Mouse (Mus musculus) neural tube, embryonic 12.5 days (tissue): ENCODE data around the gene Lhx4. TPM values are rescaled to one million over a fixed set of nuclear protein-coding genes. Genes with fewer than 3 reads are reported as not detected.
A peak's percentile ranks its signal among the peaks of the same experiment; 100 is the strongest.

Experiments
- ATAC-seq: fragments of 200-750 bp; cut with Nextera tagmentation; 2 replicates; pipeline ENCODE4 v1.8.0; 2017; ENCODE audit warnings: low read depth, mild to moderate bottlenecking, moderate TSS enrichment, moderate library complexity; ENCODE audit not compliant: low FRiP score
- H3K27ac ChIP-seq: fragments of 300-500 bp; sonication (generic); 2 replicates; pipeline ENCODE4 v1.5.1; 2016
- H3K27me3 ChIP-seq: fragments of 300-500 bp; sonication (generic); replicated peaks from 2 replicates; pipeline ENCODE4 v1.6.1; 2016; ENCODE audit warnings: mild to moderate bottlenecking
- H3K36me3 ChIP-seq: fragments of 300-500 bp; sonication (generic); 2 replicates; pipeline ENCODE4 v1.6.1; 2016; ENCODE audit warnings: mild to moderate bottlenecking
- H3K4me1 ChIP-seq: fragments of 300-500 bp; sonication (generic); 2 replicates; pipeline ENCODE4 v1.6.1; 2016
- H3K4me2 ChIP-seq: fragments of 300-500 bp; sonication (generic); replicated peaks from 2 replicates; pipeline ENCODE4 v1.6.1; 2016; ENCODE audit warnings: mild to moderate bottlenecking
- H3K4me3 ChIP-seq: fragments of 300-500 bp; sonication (generic); 2 replicates; pipeline ENCODE4 v1.5.1; 2016
- H3K9ac ChIP-seq: fragments of 300-500 bp; sonication (generic); 2 replicates; pipeline ENCODE4 v1.6.1; 2016; ENCODE audit warnings: mild to moderate bottlenecking
- H3K9me3 ChIP-seq: fragments of 300-500 bp; sonication (generic); 2 replicates; pipeline ENCODE4 v1.6.1; 2016; ENCODE audit warnings: mild to moderate bottlenecking
- WGBS: fragments of 180-500 bp; shearing (Covaris S2); methylation state at CpG from one replicate; pipeline ENCODE4 v1.1.7; 2016; 5-methylcytosine and 5-hydroxymethylcytosine counted together
- polyA plus RNA-seq: library from polyadenylated mRNA; unstranded; fragments of >200 nt; fragmentation: Nextera tagmentation; extraction: Ambion mirVana; gene quantifications from 2 replicates; pipeline ENCODE4 v1.2.1, GENCODE M21; 2016

Lhx4 gene
- polyA plus RNA-seq, 1 experiment from 2014 or later, result 12.3 TPM

- peaks cover 52% of the 10 kb centered on the region for H3K27me3 ChIP-seq
- no peak overlapping the region for H3K4me2 ChIP-seq
These were observed 31.5 kb downstream of the Lhx4 start for GRCm38 (mm10) chr1:155720006-155720405.

DNA sequence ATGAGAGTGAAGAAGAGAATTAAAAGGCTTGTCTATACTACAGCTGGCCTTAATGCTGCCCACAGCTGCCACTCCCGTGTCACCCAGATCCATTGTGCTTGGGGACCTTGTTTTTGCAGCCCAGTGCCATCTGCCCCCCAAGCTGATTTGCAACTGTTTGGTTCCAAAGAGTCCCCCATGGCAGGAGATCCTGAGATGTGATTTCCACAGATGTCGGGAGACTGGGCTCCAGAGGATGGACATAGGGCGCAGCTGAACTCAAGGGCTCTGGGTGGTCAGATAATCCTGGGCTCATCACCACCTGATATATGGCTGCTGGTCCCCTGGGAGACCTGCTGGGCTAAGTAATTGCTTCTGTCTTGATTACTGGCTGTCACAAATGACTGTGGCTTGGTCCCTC lies 32.6 kb downstream of the Lhx4 start:
- Histone ChIP-seq H3K9ac (no peak overlapping the region), H3K4me2 (no peak overlapping the region), H3K9me3 (no peaks in the 10 kb centered on the region), H3K27ac (no peak overlapping the region), H3K36me3 (no peaks in the 10 kb centered on the region), H3K4me1 (peaks cover 11% of the 10 kb centered on the region; the same call in 1 of the 2 replicates), H3K27me3 (peaks cover 53% of the 10 kb centered on the region), H3K4me3 (no peak overlapping the region)
- 66% methylated on average over 3 of the region's 3 CpGs for WGBS
- no peak for ATAC-seq

More at GRCm38 (mm10) chr1:155720006-155720405, 31.5 kb downstream of the Lhx4 start:
- ATAC-seq, result no peak
- no peak overlapping the region for H3K9ac ChIP-seq
- H3K36me3 ChIP-seq, result no peaks in the 10 kb centered on the region
- peaks cover 11% of the 10 kb centered on the region; the same call in 1 of the 2 replicates for H3K4me1 ChIP-seq
- H3K9me3 ChIP-seq, result no peaks in the 10 kb centered on the region
- H3K27ac ChIP-seq, result no peak overlapping the region
- no peak overlapping the region for H3K4me3 ChIP-seq
- WGBS, result 49% methylated on average over 5 of the region's 5 CpGs

DNA sequence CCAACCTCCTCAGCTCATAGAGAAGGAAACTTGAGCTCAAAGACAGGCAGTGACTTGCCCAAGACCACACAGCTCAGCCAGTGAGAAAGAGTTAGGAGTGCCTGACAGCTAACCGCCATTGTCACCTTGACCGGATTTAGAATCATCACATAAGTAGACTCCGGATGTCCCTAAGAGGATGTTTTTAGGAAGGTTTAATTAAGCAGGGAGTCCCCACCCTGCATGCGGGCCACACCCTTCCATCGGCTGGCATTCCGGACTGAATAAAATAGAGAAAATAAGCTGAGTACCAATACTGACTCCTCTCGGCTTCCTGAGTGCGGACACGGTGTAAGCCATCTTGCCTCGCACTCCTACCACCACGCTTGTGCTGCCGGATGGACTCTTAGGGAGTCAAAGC lies 34.2 kb downstream of the Lhx4 start:
- Histone ChIP-seq H3K27me3 (peaks cover 41% of the 10 kb centered on the region), H3K9me3 (no peaks in the 10 kb centered on the region), H3K4me2 (no peak overlapping the region), H3K36me3 (no peaks in the 10 kb centered on the region), H3K4me3 (no peak overlapping the region), H3K27ac (no peak overlapping the region), H3K9ac (no peak overlapping the region), H3K4me1 (peaks cover 10% of the 10 kb centered on the region; the same call in 1 of the 2 replicates)
- no peak for ATAC-seq
- WGBS, result 93% methylated on average over 12 of the region's 12 CpGs

DNA sequence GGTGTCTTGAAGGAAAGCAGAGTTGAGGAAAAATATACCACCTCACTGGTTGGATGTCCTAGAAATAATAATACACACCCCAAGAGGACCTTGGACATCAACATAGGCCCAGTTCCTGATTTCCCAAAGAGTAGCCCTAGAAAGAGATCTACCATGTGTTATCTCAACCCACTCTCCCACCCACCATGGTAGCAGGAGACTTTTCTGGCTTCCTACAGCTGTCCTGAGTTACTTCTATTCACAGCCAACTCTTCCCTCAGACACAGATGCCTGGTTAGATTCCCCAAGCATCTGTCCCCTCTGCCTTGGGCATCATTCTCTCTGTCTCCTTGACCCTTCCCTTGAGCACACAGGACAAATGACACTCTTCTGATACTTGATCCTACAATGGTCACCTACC lies 36.1 kb downstream of the Lhx4 start:
- H3K4me3 ChIP-seq, result no peak overlapping the region
- H3K27me3 ChIP-seq, result peaks cover 34% of the 10 kb centered on the region
- no peak overlapping the region for H3K4me2 ChIP-seq
- ATAC-seq, result no peak
- H3K27ac ChIP-seq, result no peak overlapping the region
- no peaks in the 10 kb centered on the region for H3K36me3 ChIP-seq
- H3K4me1 ChIP-seq, result peaks cover 4% of the 10 kb centered on the region; the same call in 1 of the 2 replicates
- H3K9ac ChIP-seq, result no peak overlapping the region
- H3K9me3 ChIP-seq, result no peaks in the 10 kb centered on the region

GRCm38 (mm10) chr1:155713306-155713705 lies 38.2 kb downstream of the Lhx4 start:
- H3K27me3 ChIP-seq, result peaks cover 20% of the 10 kb centered on the region
- H3K4me1 ChIP-seq, result no peaks in the 10 kb centered on the region
- no peak overlapping the region for H3K27ac ChIP-seq
- H3K9ac ChIP-seq, result no peak overlapping the region
- H3K9me3 ChIP-seq, result no peaks in the 10 kb centered on the region
- no peak for ATAC-seq
- WGBS, result 63% methylated on average over 2 of the region's 2 CpGs
- H3K36me3 ChIP-seq, result no peaks in the 10 kb centered on the region
- no peak overlapping the region for H3K4me2 ChIP-seq
- no peak overlapping the region for H3K4me3 ChIP-seq

- WGBS, result 50% methylated on average over 5 of the region's 5 CpGs
- Histone ChIP-seq H3K4me2 (no peak overlapping the region), H3K4me3 (no peak overlapping the region), H3K27me3 (0 out of 2 replicates have a peak, but pooled peaks cover 2% of the 10 kb centered on the region), H3K36me3 (no peaks in the 10 kb centered on the region), H3K9me3 (no peaks in the 10 kb centered on the region), H3K4me1 (peaks cover 4% of the 10 kb centered on the region; the same call in 1 of the 2 replicates), H3K27ac (no peak overlapping the region), H3K9ac (no peak overlapping the region)
- 0 out of 2 replicates have a peak, but pooled peaks have one; percentile 41 for ATAC-seq
These were observed 47.3 kb downstream of the Lhx4 start for GRCm38 (mm10) chr1:155704182-155704581.

- ATAC-seq, result no peak
These were observed 48.2 kb downstream of the Lhx4 start for GRCm38 (mm10) chr1:155703191-155703680.

GRCm38 (mm10) chr1:155700886-155701285 lies 50.6 kb downstream of the Lhx4 start:
- Histone ChIP-seq H3K4me2 (no peak overlapping the region), H3K4me1 (peaks cover 8% of the 10 kb centered on the region), H3K9me3 (no peaks in the 10 kb centered on the region), H3K27ac (no peak overlapping the region), H3K36me3 (no peaks in the 10 kb centered on the region), H3K27me3 (no peaks in the 10 kb centered on the region), H3K9ac (no peak overlapping the region), H3K4me3 (no peak overlapping the region)
- no peak for ATAC-seq

More at GRCm38 (mm10) chr1:155703191-155703680, 48.2 kb downstream of the Lhx4 start:
- 88% methylated on average over 5 of the region's 5 CpGs for WGBS
- Histone ChIP-seq H3K9me3 (no peaks in the 10 kb centered on the region), H3K36me3 (no peaks in the 10 kb centered on the region), H3K4me2 (no peak overlapping the region), H3K27ac (no peak overlapping the region), H3K4me3 (no peak overlapping the region), H3K9ac (no peak overlapping the region), H3K4me1 (peaks cover 6% of the 10 kb centered on the region), H3K27me3 (0 out of 2 replicates have a peak, but pooled peaks cover 1% of the 10 kb centered on the region)

DNA sequence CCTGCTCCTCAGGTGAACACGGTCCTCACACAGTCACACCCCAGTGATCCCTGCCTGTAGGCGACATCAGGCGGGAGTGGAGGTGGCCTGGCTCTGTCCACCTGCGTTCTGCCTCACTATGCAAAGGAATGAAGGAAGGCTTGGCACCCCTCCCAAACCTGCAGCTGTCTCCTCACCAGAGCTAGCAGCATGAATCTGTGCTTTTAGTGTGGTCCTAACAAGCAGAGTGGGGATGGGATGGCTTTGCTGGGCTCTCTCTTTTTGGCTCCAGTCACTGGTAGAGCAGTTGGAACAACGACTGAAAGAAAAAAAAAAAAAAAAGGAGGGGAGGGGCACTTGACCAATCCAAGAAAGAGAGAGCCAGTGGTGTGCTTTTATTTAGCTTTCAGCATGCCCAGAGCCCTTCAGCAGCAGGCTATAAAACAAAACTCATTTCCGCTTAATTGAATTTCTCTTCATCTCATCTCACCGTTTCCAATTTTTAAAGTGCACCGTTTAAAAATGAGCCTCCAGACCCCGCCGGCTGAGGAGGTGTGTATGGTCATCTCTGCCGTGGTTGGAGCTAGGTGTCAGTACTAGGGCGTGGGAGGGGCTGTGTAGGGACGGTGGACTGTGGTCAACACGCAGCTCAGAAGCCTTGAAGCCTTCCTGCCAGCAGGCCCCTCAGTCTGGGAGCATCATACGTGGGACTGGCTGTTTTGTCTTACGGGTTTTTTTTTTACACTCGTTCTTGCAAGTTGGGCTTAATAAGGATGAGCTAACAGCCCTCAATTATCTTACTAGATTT lies 52.9 kb downstream of the Lhx4 start:
- ATAC-seq, result peak; percentile 58
- H3K4me2 ChIP-seq, result no peak overlapping the region
- 48% methylated on average over 17 of the region's 17 CpGs for WGBS
- H3K4me1 ChIP-seq, result peaks cover 4% of the 10 kb centered on the region; the same call in 1 of the 2 replicates
- no peak overlapping the region for H3K4me3 ChIP-seq
- no peak overlapping the region for H3K9ac ChIP-seq
- no peaks in the 10 kb centered on the region for H3K9me3 ChIP-seq
- no peaks in the 10 kb centered on the region for H3K36me3 ChIP-seq
- no peak overlapping the region for H3K27ac ChIP-seq
- no peaks in the 10 kb centered on the region for H3K27me3 ChIP-seq

DNA sequence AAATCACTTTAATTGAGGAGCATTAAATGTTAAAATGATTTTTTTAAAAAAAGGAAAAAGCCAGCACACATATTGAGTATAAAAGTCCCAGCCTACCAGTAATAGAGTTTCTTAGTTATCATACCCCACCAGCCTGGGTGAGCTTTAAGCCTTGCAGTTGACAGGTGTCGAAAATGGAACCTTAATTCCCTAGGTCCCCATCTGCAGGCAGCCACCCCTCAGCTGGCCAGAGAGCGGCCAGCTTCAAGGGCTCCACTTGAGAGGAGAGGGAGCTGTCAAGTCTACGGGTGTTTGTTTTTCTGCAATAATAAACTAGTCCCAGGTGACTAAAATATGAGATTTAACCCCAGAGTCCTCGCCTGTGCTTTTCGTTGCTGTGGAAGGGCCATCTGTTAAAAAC lies 58.0 kb downstream of the Lhx4 start:
- H3K4me2 ChIP-seq, result no peak overlapping the region
- H3K4me1 ChIP-seq, result peaks cover 12% of the 10 kb centered on the region; the same call in 1 of the 2 replicates
- no peaks in the 10 kb centered on the region for H3K9me3 ChIP-seq
- WGBS, result 41% methylated on average over 5 of the region's 5 CpGs
- no peak overlapping the region for H3K27ac ChIP-seq
- H3K9ac ChIP-seq, result no peak overlapping the region
- no peak for ATAC-seq
- no peaks in the 10 kb centered on the region for H3K27me3 ChIP-seq
- H3K36me3 ChIP-seq, result no peaks in the 10 kb centered on the region
- H3K4me3 ChIP-seq, result no peak overlapping the region

- Histone ChIP-seq H3K27me3 (no peaks in the 10 kb centered on the region), H3K27ac (no peak overlapping the region), H3K4me3 (no peak overlapping the region), H3K9me3 (no peaks in the 10 kb centered on the region), H3K9ac (no peak overlapping the region), H3K36me3 (no peaks in the 10 kb centered on the region), H3K4me2 (no peak overlapping the region), H3K4me1 (0 out of 2 replicates have a peak, but pooled peaks cover 9% of the 10 kb centered on the region)
- 81% methylated on average over 11 of the region's 11 CpGs for WGBS
- no peak for ATAC-seq
These were observed 58.5 kb downstream of the Lhx4 start for GRCm38 (mm10) chr1:155693026-155693425.

DNA sequence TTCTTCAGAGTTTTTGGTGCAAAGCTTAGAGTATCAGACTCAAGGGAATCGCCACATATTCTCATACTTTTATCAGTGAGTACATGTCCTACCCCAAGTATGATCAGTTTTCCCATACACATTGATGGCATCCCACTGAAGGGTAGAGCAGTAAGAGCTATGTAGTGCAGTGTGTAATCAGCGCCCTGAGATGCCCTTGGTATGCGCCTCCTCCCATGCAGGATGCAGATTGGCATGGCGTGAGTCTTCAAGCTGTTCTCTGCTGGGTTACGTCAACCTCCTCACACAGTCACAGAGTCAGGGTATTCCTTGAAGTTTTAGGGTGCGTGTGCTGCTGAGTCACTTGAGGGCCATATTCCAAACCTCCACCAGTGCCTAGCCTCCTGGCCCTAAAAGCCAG lies 59.3 kb downstream of the Lhx4 start:
- Histone ChIP-seq H3K9ac (no peak overlapping the region), H3K27me3 (no peaks in the 10 kb centered on the region), H3K4me1 (0 out of 2 replicates have a peak, but pooled peaks cover 9% of the 10 kb centered on the region), H3K9me3 (no peaks in the 10 kb centered on the region), H3K4me3 (no peak overlapping the region), H3K36me3 (no peaks in the 10 kb centered on the region), H3K27ac (no peak overlapping the region), H3K4me2 (no peak overlapping the region)
- WGBS, result 93% methylated on average over 6 of the region's 6 CpGs
- no peak for ATAC-seq
